Mouse (Mus musculus) G1E (cell line): Measurements from ENCODE around the gene Tut7. TPM values are rescaled to one million over a fixed set of nuclear protein-coding genes. Genes with fewer than 3 reads are reported as not detected.
"Not testable (repeated sequence)": the region's sequence is repeated elsewhere in the genome, so short reads cannot be mapped to it uniquely, and the experiment has no call there.

Experiments
- ATAC-seq: 2 replicates; pipeline ENCODE4 v1.8.0; 2016; ENCODE audit warnings: mild to moderate bottlenecking; ENCODE audit not compliant: insufficient number of reproducible peaks, poor library complexity, low FRiP score, severe bottlenecking; ENCODE audit errors: extremely low read depth
- DNase-seq: peaks from one replicate; pipeline ENCODE4 v3.0.0; 2012; ENCODE audit warnings: low spot score
- H3K27me3 ChIP-seq: 2 replicates; pipeline ENCODE4 v1.6.1; 2012; ENCODE audit warnings: mild to moderate bottlenecking, low read length, inconsistent platforms; ENCODE audit not compliant: insufficient read depth
- H3K36me3 ChIP-seq: replicated peaks from 2 replicates; pipeline ENCODE3; 2012; ENCODE audit warnings: mild to moderate bottlenecking, inconsistent platforms
- H3K4me1 ChIP-seq: 2 replicates; pipeline ENCODE4 v1.6.1; 2012; ENCODE audit warnings: low read depth, low read length, inconsistent platforms, mixed read lengths; ENCODE audit not compliant: insufficient read depth
- H3K4me3 ChIP-seq: 2 replicates; pipeline ENCODE4 v1.5.1; 2012; ENCODE audit warnings: low read depth, mild to moderate bottlenecking, inconsistent platforms, low read length, moderate library complexity, mixed read lengths
- H3K9me3 ChIP-seq: replicated peaks from 2 replicates; pipeline ENCODE4 v1.6.1; 2012; ENCODE audit warnings: inconsistent platforms
- CTCF ChIP-seq: IDR thresholded peaks from 2 replicates; pipeline ENCODE4 v1.5.1; 2012; ENCODE audit warnings: low read depth, low read length, inconsistent platforms, mixed read lengths
- GATA1 ChIP-seq: IDR thresholded peaks from 2 replicates; pipeline ENCODE4 v1.6.1; 2012; ENCODE audit warnings: borderline replicate concordance, low read length, inconsistent platforms, mixed read lengths
- GATA2 ChIP-seq: IDR thresholded peaks from 2 replicates; pipeline ENCODE4 v1.6.1; 2012; ENCODE audit warnings: low read depth, low read length, inconsistent platforms, borderline replicate concordance
- POLR2AphosphoS5 ChIP-seq: IDR thresholded peaks from 2 replicates; pipeline ENCODE4 v1.6.1; 2012; ENCODE audit warnings: low read depth, low read length, inconsistent platforms; ENCODE audit not compliant: insufficient replicate concordance
- TAL1 ChIP-seq: conservative IDR thresholded peaks from 2 replicates; pipeline ENCODE4 v1.6.1; 2012; ENCODE audit warnings: low read depth, low read length, inconsistent platforms, mixed read lengths
- polyA plus RNA-seq: library from polyadenylated mRNA; stranded (reverse); fragments of >175 nt; gene quantifications from 2 replicates; pipeline ENCODE4 v1.2.3, GENCODE M21; 2012
- total RNA-seq, 2 experiments: library from RNA; stranded (forward) in 1 of 2; stranded (reverse) in 1 of 2; fragments of 200-1000 nt in 1 of 2; fragments of >200 nt in 1 of 2; fragmentation: Nextera tagmentation in 1 of 2; gene quantifications; 2 replicates each; pipeline ENCODE4 v1.2.3; 2014 to 2017

Gene Tut7
- total and polyA plus RNA-seq, 3 experiments = 66.1 to 232 (median 194) TPM

DNA sequence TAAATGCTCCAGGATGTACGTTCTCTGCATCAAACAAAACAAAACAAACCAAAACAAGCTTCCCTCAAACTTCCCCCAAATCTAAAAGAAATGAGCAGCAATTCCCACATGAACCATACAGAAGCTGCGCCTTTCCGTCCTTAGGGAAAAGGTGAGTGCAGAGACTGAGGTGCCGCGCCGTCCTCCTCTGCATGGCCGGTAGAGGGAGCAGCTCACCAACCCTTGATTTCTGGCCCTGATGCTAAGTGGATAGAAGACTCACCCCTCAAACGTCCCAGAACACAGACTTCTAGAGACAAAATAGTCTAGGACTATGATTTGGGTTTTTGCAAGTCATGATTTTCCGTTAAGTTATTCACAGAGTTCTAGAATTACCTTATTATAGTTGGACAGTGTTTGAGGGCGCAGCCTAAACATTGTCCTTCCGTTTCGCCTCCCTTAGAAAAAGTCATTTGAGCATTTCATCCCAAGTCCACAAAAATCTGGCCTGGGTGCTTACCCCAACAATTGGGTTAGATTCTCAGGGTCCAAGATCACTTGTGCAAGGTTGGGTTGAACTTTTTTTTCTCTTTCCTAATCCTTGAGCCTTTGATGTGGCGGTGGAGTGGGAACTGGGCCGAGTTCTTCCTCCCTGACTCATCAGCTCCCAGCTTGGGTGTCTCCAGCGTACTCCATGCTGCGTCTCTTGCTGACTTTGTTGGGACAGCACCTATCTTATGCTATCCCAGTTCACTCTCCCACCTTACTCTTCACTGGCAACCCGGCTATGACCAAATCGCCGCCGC lies 33.5 kb upstream of the Tut7 start:
- no peaks in the 10 kb centered on the region for H3K4me1 ChIP-seq
- no peaks in the 10 kb centered on the region for H3K9me3 ChIP-seq
- ATAC-seq (no peak), DNase-seq (no peak)
- no peak overlapping the region for H3K4me3 ChIP-seq
- no peak for TF ChIP-seq POLR2AphosphoS5
- peak; percentile 33; the same call in 1 of the 2 replicates for TF ChIP-seq CTCF
- no peak for TF ChIP-seq GATA2
- no peak for TF ChIP-seq TAL1
- no peaks in the 10 kb centered on the region for H3K36me3 ChIP-seq
- no peaks in the 10 kb centered on the region for H3K27me3 ChIP-seq

DNA sequence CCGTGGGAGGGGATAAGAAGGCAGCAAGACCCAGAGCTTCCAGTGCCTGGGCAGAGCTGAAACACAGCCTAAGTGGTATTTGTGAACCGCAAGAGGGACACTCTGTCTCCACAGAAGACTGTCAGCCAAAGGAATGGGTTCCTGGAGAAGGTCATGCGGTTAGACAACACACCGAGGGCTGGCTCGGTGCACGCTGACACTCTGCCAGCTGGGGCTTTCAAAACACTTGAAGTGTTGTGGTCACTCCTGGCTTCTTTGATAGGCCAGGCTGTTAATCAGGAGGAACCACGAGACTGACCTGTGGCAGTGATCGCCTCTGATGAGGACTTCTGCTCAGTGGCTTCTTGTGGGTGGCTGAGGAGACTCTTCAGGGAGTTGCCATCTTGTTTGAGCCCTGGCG lies 30.5 kb upstream of the Tut7 start:
- no peak for TF ChIP-seq TAL1
- no peak for TF ChIP-seq POLR2AphosphoS5
- no peak for TF ChIP-seq GATA1
- no peak for TF ChIP-seq CTCF
- TF ChIP-seq GATA2 = no peak

DNA sequence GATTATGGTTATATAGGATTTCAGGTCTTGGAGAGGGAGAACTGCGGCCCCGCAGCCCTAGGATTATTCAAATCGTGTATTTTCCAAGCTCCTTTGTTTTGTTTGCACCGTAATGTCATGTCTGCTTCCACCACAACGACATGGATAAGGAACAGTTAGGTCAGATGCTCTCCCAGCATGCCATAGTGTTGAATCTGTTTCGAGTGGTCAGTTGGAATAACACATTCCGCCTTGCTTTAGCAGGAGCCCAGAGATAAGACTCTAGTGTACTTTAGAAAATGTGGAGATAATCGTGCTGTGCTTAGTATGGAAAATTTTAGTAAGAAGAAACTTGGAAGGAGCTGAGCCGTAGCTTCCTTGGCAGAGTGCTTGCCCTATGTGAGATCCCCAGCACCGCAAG lies 27.4 kb upstream of the Tut7 start:
- ATAC-seq (no peak), DNase-seq (no peak)
- no peaks in the 10 kb centered on the region for H3K9me3 ChIP-seq
- H3K27me3 ChIP-seq = peaks cover 9% of the 10 kb centered on the region
- H3K36me3 ChIP-seq = no peaks in the 10 kb centered on the region
- TF ChIP-seq POLR2AphosphoS5 = no peak
- TF ChIP-seq CTCF = no peak
- TF ChIP-seq TAL1 = no peak
- H3K4me3 ChIP-seq = no peak overlapping the region
- no peaks in the 10 kb centered on the region for H3K4me1 ChIP-seq

More for the DNA sequence above, 30.5 kb upstream of the Tut7 start:
- Histone ChIP-seq H3K4me1 (no peaks in the 10 kb centered on the region), H3K36me3 (no peaks in the 10 kb centered on the region), H3K9me3 (no peaks in the 10 kb centered on the region), H3K4me3 (no peak overlapping the region), H3K27me3 (peaks cover 6% of the 10 kb centered on the region; the same call in 1 of the 2 replicates)
- ATAC-seq = no peak
- no peak for DNase-seq

GRCm38 (mm10) chr13:59844661-59845060 lies 21.7 kb upstream of the Tut7 start:
- no peak for TF ChIP-seq POLR2AphosphoS5
- TF ChIP-seq GATA2 = no peak
- TF ChIP-seq TAL1 = no peak
- TF ChIP-seq CTCF = no peak
- no peak for TF ChIP-seq GATA1
- no peaks in the 10 kb centered on the region for H3K36me3 ChIP-seq
- H3K27me3 ChIP-seq = peaks cover 10% of the 10 kb centered on the region
- no peaks in the 10 kb centered on the region for H3K9me3 ChIP-seq
- ATAC-seq (no peak), DNase-seq (no peak)
- no peak overlapping the region for H3K4me3 ChIP-seq
- peaks cover 15% of the 10 kb centered on the region for H3K4me1 ChIP-seq

- H3K9me3 ChIP-seq = no peaks in the 10 kb centered on the region
- DNase-seq (no peak), ATAC-seq (no peak)
- H3K4me3 ChIP-seq = no peak overlapping the region
- H3K36me3 ChIP-seq = no peaks in the 10 kb centered on the region
- peaks cover 18% of the 10 kb centered on the region for H3K4me1 ChIP-seq
- H3K27me3 ChIP-seq = peaks cover 7% of the 10 kb centered on the region
- no peak for TF ChIP-seq CTCF
- no peak for TF ChIP-seq POLR2AphosphoS5
- TF ChIP-seq GATA1 = no peak
- TF ChIP-seq TAL1 = no peak
- no peak for TF ChIP-seq GATA2
Measured at GRCm38 (mm10) chr13:59843976-59844375, 21.0 kb upstream of the Tut7 start.

DNA sequence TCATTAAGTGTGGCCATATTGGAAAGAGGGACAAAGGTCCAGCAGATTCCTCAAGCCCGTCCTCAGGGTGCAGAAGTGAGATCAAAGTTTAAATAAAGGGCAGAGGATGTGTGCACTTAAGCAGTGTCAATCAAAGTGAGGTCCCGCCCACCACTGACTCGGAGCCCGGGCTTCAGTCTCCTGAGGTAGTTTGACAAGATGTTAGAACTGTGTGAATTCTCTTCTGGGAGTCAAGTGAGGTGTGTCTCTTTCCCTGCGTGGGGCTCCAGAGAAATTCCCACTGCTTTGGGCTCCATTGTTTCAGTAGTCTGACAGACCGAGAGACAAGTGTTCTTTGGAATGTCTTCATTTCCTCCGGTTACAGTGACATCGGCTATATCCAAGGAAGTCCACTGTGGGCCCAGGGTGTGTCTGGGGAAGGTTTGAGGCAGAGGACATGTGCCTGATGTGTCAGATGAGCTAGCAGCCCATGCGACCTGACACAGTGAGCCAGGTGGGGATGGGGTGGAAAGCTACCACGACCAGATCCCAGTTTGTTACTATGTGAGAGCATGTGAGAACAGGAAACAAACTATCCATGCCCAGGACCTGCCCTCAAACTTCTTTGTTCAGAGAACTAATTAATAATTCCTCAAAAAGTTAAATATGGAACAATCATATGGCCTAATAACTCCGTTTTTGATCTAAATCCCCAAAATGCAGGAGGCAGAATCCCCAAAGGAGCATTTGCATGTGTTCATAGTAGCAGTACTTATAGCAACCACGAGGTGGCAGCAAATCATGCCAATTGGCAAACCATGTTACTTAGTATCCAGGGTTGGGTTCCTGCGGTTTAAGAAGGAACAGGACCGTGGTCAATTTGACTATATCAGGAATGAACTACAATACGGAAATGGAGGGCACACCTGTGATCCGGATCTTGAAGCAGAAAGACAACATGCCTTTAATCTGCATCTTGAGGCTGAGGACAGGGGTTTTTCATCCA lies 19.6 kb upstream of the Tut7 start:
- H3K36me3 ChIP-seq = no peaks in the 10 kb centered on the region
- DNase-seq = no peak
- TF ChIP-seq TAL1 (no peak), CTCF (peak; percentile 78), POLR2AphosphoS5 (no peak), GATA1 (no peak)
- no peak overlapping the region for H3K4me3 ChIP-seq
- H3K9me3 ChIP-seq = no peaks in the 10 kb centered on the region
- H3K4me1 ChIP-seq = peaks cover 18% of the 10 kb centered on the region
- ATAC-seq = peak; percentile 52; the same call in 1 of the 2 replicates
- peaks cover 6% of the 10 kb centered on the region for H3K27me3 ChIP-seq

DNA sequence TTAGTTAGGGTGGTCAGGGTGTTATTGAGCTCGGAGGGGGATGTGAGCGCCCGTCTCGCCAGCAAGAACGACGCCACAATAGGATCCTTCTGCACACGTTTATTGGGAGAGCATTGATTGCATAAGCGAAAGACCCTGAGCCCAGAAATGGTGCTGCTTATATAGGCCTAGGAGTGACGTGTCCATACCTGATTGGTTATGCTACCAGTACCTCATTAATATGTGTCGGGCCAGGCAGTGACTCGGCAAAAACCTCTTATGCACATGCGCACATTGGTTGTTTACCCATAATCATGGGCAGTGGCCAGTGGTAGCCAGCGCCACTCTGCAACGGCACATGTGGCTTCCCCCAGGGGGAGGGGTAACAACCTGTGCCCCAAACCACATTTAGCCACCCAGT lies 18.8 kb upstream of the Tut7 start:
- not testable (repeated sequence) for H3K4me3 ChIP-seq, DNase-seq, H3K27me3 ChIP-seq, ATAC-seq, H3K36me3 ChIP-seq, H3K9me3 ChIP-seq
- H3K4me1 ChIP-seq = peaks cover 22% of the 10 kb centered on the region
